Mouse (Mus musculus) cortical plate, adult 2 months (tissue): ENCODE measurements at regions not wholly inside any gene's neighbourhood (a gene's known extent, or its start where the extent isn't known, plus 50 kb on each side); places are given as distances from the start of the nearest gene placed in this dataset.

Experiments
- CTCF ChIP-seq: fragments of 200-500 bp; IDR thresholded peaks from 2 replicates; pipeline ENCODE4 v1.5.1; 2011; ENCODE audit warnings: mild to moderate bottlenecking, control low read depth, low read length; ENCODE audit not compliant: insufficient read depth; ENCODE audit errors: extremely low read depth
- POLR2A ChIP-seq: fragments of 200-500 bp; IDR thresholded peaks from 2 replicates; pipeline ENCODE4 v1.6.1; 2011; ENCODE audit warnings: mild to moderate bottlenecking, low read length, control low read depth; ENCODE audit not compliant: insufficient read depth; ENCODE audit errors: extremely low read depth

DNA sequence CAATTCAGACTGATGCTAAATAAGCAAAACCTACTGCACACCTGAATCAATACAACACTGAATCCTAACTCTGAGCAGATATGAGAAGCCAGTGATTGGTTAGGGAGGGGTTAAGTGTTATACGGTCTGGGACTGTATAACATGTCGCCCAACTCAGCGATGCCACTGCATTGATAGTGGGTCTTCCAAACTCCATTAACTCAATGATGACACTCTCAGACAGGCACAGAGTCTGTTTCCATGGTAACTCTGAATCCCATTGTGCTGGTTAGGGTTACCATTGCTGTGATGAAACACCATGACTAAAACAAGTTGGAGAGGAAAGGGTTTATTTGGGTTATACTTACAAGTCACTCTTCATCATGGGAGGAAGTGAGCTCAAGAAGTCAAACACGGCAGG lies 424.5 kb downstream of the Cbln4 start:
- no peak for TF ChIP-seq CTCF
- no peak for TF ChIP-seq POLR2A
